Mouse (Mus musculus) kidney, adult 2 months (tissue): ENCODE results near the gene Ptprn2.

Experiments
- CTCF ChIP-seq: fragments of 200-500 bp; conservative IDR thresholded peaks from 2 replicates; pipeline ENCODE4 v1.5.1; 2011; ENCODE audit warnings: low read depth, mild to moderate bottlenecking, control low read depth, low read length, moderate library complexity, mixed read lengths; ENCODE audit not compliant: insufficient read depth, insufficient read length
- POLR2A ChIP-seq: fragments of 200-500 bp; IDR thresholded peaks from one replicate; pipeline ENCODE4 v1.6.1; 2011; ENCODE audit warnings: low read depth, low read length, control low read depth

DNA sequence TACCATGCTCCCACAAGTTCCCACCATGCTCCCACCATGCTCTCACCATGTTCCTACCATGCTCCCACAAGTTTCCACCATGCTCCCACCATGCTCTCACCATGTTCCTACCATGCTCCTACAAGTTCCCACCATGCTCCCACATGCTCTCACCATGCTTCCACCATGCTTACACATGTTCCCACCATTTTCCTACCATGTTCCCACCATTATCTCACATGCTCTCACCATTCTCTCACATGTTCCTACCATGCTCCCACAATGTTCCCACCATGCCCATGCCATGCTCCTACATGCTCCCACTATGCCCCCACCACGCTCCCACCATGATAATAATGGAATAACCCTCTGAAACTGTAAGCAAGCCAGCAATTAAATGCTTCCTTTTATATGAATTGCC, 495.8 kb downstream of the Ptprn2 start:
- no peak for TF ChIP-seq CTCF
- TF ChIP-seq POLR2A: no peak
